Mouse (Mus musculus) gastrocnemius, postnatal 36 days (tissue): ENCODE measurements around the gene Chd2. TPM values are rescaled to one million over a fixed set of nuclear protein-coding genes. Genes with fewer than 3 reads are reported as not detected.

Experiments used
- DNase-seq, 2 experiments: peaks; one replicate each; pipeline ENCODE4 v3.0.0; 2022
- intact Hi-C: fragments of 180-260 bp; cut with DNase I; formaldehyde crosslinking; loops from one replicate; pipeline ENCODE4 v1.15.1; 2025
- total RNA-seq, 2 experiments: library from RNA; stranded (reverse); gene quantifications; 2 replicates each; pipeline ENCODE4 v1.2.3; 2021

Chd2 gene
- total RNA-seq, 2 experiments from 2014 or later, result 22.4 to 39.9 TPM

GRCm38 (mm10) chr7:73478157-73479058, 63.2 kb downstream of the Chd2 start:
- DNase-seq, result no peak
- intact Hi-C loops, result loop anchor here (5.0 kb wide), 1 partner anchor 36 kb away; no protein-coding TSS in a partner anchor

GRCm38 (mm10) chr7:73467741-73468140, 73.9 kb downstream of the Chd2 start:
- no peak for DNase-seq
- intact Hi-C loops, result no loop called here

GRCm38 (mm10) chr7:73463546-73463945, 78.1 kb downstream of the Chd2 start:
- intact Hi-C loops, result no loop called here

GRCm38 (mm10) chr7:73454113-73454512, 87.5 kb downstream of the Chd2 start:
- intact Hi-C loops, result loop anchor here (5.0 kb wide), 2 partner anchors 43 to 173 kb away; no protein-coding TSS in a partner anchor
- no peak for DNase-seq

More at GRCm38 (mm10) chr7:73463546-73463945, 78.1 kb downstream of the Chd2 start:
- DNase-seq, result no peak

- intact Hi-C loops, result loop anchor here (5.0 kb wide), 2 partner anchors 45 to 175 kb away; no protein-coding TSS in a partner anchor
- DNase-seq, result no peak
Observed at GRCm38 (mm10) chr7:73452187-73452808, 89.3 kb downstream of the Chd2 start.

- no peak for DNase-seq
- intact Hi-C loops, result loop anchor here (5.0 kb wide), 2 partner anchors 46 to 176 kb away; no protein-coding TSS in a partner anchor
Observed at GRCm38 (mm10) chr7:73451594-73451993, 90.0 kb downstream of the Chd2 start.

GRCm38 (mm10) chr7:73442246-73442645, 99.4 kb downstream of the Chd2 start:
- no peak for DNase-seq
- intact Hi-C loops, result loop anchor here (5.0 kb wide), 1 partner anchor 35 kb away; no protein-coding TSS in a partner anchor

- no peak for DNase-seq
- intact Hi-C loops, result loop anchor here (5.0 kb wide), 1 partner anchor 35 kb away; no protein-coding TSS in a partner anchor
Observed at GRCm38 (mm10) chr7:73441802-73442201, 99.8 kb downstream of the Chd2 start.

GRCm38 (mm10) chr7:73435685-73436084, 105.9 kb downstream of the Chd2 start:
- intact Hi-C loops, result loop anchor here (5.0 kb wide), 1 partner anchor 197 kb away; no protein-coding TSS in a partner anchor

GRCm38 (mm10) chr7:73434336-73434677, 107.3 kb downstream of the Chd2 start:
- intact Hi-C loops, result no loop called here
- DNase-seq, result no peak

More at GRCm38 (mm10) chr7:73435685-73436084, 105.9 kb downstream of the Chd2 start:
- DNase-seq, result no peak

- DNase-seq, result no peak
- intact Hi-C loops, result no loop called here
Observed at GRCm38 (mm10) chr7:73433637-73434335, 107.8 kb downstream of the Chd2 start.

- no peak for DNase-seq
- intact Hi-C loops, result loop anchor here (5.0 kb wide), 1 partner anchor 199 kb away; no protein-coding TSS in a partner anchor
Observed at GRCm38 (mm10) chr7:73428525-73428924, 113.1 kb downstream of the Chd2 start.

- intact Hi-C loops, result loop anchor here (5.0 kb wide), 1 partner anchor 200 kb away; no protein-coding TSS in a partner anchor
- no peak for DNase-seq
Observed at GRCm38 (mm10) chr7:73427794-73428193, 113.8 kb downstream of the Chd2 start.

GRCm38 (mm10) chr7:73426752-73427386, 114.8 kb downstream of the Chd2 start:
- DNase-seq, result no peak
- intact Hi-C loops, result loop anchor here (5.0 kb wide), 1 partner anchor 200 kb away; no protein-coding TSS in a partner anchor

GRCm38 (mm10) chr7:73426235-73426634, 115.4 kb downstream of the Chd2 start:
- DNase-seq, result no peak
- intact Hi-C loops, result loop anchor here (5.0 kb wide), 1 partner anchor 201 kb away; no protein-coding TSS in a partner anchor

GRCm38 (mm10) chr7:73425451-73425850, 116.2 kb downstream of the Chd2 start:
- intact Hi-C loops, result loop anchor here (5.0 kb wide), 1 partner anchor 202 kb away; no protein-coding TSS in a partner anchor

GRCm38 (mm10) chr7:73424705-73425104, 116.9 kb downstream of the Chd2 start:
- intact Hi-C loops, result loop anchor here (5.0 kb wide), 2 partner anchors 47 to 203 kb away; partner anchors contain the start of gene Rgma
- no peak for DNase-seq

More at GRCm38 (mm10) chr7:73425451-73425850, 116.2 kb downstream of the Chd2 start:
- no peak for DNase-seq

- no peak for DNase-seq
- intact Hi-C loops, result loop anchor here (5.0 kb wide), 1 partner anchor 47 kb away; the partner anchor contains the start of gene Rgma
Observed at GRCm38 (mm10) chr7:73424243-73424642, 117.4 kb downstream of the Chd2 start.

GRCm38 (mm10) chr7:73423236-73423635, 118.4 kb downstream of the Chd2 start:
- no peak for DNase-seq
- intact Hi-C loops, result loop anchor here (2.0 to 5.0 kb wide), 3 partner anchors 46 to 1022 kb away; partner anchors contain the start of gene Rgma
